Mouse (Mus musculus): ENCODE results near the gene Dnah6. TPM values are rescaled to one million over a fixed set of nuclear protein-coding genes. Genes with fewer than 3 reads are reported as not detected.

Dnah6 gene
- polyA plus RNA-seq, 1 experiment = 0.04 TPM

DNA sequence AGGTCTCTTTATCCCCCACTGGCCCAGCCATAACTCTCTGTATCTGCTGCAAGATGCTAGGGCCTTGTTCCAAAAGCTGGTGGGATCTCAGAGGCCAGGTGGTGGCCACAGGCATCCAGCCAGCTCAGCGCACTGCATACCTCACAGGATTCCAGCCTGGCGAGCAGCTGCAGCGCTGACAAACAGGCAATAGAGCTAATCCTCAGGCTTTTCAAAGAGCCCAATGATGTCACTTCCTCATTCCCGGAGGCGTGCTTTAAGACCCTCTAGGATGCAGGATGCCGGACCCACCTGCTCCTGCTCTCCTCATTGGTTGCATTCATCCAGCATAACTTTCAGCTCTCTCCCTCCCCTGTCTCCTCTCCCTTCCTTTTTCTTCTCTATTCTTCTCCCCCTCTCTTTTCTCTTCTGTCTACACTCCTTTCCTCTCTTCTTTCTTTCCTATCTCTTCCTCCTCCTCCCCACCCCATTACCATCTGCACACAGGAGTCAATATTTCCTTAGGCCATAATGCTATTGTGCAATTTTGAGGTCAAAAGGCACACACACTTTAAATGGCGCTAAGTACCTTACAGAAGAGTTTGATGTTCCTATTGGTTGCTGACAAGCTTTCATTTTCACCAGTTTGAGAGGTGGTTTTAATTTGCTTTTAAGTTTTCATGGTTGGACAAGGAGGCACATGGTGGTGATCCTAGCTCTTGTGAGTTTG, 232.3 kb downstream of the Dnah6 start:
- no peak for DNase-seq (ENCODE audit: low read depth, low spot score)

GRCm38 (mm10) chr6:72982506-72982905, 238.9 kb downstream of the Dnah6 start:
- no peak for DNase-seq (ENCODE audit: low read depth, low spot score)
- WGBS = 82% methylated on average over 4 of the region's 4 CpGs

More for the DNA sequence above, 232.3 kb downstream of the Dnah6 start:
- 33% methylated on average over 7 of the region's 7 CpGs for WGBS

DNA sequence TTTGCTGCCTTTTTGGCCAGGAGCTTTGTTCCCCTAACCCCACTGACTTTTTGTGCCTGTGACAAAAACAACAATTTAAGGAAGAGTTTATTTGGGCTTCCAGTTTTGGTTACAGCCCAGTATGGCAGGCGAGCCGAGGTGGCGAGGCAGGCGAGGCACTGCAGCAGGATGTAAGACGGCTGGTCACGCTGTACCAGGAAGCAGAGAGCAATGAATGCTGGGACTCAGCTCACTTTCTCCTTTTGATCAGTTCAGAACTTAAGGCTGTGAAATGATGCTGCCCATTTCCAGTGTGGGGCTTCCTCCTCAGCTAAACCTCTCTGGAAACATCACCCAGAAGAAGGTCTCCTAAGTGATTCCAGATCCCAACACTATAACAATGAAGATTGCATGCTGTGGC, 239.6 kb downstream of the Dnah6 start:
- 24% methylated on average over 6 of the region's 6 CpGs for WGBS
- no peak for DNase-seq (ENCODE audit: low read depth, low spot score)

DNA sequence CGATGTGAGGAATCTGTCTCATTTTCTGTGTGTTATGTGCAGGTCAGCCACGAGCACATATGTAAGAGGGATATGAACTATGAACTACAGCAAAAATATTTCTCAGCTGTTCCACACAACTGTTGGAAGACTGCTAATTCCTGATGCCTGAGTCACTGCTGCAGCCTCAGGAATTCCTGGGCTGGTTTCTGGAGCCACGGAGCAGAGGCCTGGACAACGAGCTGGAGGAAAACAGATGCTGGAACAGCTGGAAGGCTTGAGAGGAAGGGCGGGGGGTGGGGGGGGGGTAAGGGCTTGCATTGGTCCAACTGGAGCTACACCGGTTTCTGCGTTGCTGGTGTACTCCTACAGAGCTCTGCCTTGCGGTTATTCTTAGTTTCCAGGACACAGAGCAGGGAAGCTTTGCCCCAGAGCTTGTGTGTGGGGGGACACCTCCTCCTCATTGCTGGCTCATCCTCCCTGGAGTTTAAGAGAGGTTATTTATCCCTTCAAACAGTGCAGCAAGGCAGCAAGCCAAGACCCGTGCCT, 240.3 kb downstream of the Dnah6 start:
- DNase-seq (ENCODE audit: low read depth, low spot score) = no peak
- 57% methylated on average over 9 of the region's 9 CpGs for WGBS

- no peak for DNase-seq (ENCODE audit: low read depth, low spot score)
- 87% methylated on average over 2 of the region's 2 CpGs for WGBS
Measured at GRCm38 (mm10) chr6:72976866-72977265, 244.6 kb downstream of the Dnah6 start.

DNA sequence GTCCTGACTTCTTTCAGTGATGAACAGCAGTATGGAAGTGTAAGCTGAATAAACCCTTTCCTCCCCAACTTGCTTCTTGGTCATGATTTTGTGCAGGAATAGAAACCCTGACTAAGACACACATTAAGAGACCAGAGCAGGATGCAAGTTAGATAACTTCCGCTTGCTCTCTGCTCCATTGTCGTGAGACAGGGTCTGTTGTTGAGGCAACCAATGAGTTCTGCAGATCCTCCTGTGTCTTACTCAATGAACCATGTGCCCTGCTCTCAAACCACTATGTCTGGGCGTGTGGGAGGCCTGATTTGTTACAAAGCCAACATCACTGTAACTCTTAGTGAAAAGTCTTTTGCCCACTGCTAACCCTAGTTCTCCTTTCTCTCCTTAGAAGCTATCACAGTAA, 250.4 kb downstream of the Dnah6 start:
- 77% methylated on average over 3 of the region's 3 CpGs for WGBS
- DNase-seq (ENCODE audit: low read depth, low spot score) = no peak

DNA sequence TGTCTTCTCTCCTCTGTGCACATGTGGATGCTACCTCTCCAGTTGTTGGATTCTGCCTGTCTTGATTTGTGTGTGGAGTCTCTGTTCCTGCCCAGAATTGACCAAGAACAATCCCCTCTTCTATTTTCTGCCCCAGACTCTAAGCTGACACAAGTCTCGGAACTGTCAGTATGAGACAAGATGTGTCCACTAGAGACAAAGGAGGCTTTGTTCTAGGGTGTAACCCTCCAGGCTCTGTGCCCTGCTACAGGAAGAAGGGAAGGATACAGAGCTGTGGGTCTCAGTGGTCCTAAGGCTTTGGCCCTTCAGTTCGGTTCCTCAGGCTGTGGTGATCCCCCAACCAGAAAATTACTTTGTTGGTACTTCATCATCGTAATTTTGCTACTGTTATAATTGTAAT, 251.7 kb downstream of the Dnah6 start:
- no peak for DNase-seq (ENCODE audit: low read depth, low spot score)
- WGBS = 88% methylated on average over 3 of the region's 3 CpGs

Other genes starting within 250 kb of the Dnah6 start
- gene Suclg1, start 26.7 kb upstream of the Dnah6 start, polyA plus RNA-seq (2012; rRNA removed) = 183 and 189 TPM in 2 replicates
- gene 4931417E11Rik, start 248.0 kb upstream of the Dnah6 start, polyA plus RNA-seq (2012; rRNA removed) = not detected in 2 replicates

Measured in large intestine, adult 2 months (tissue).